Mouse (Mus musculus) layer of hippocampus, adult 18-20 months (tissue): ENCODE data around the gene Elmo2. TPM values are rescaled to one million over a fixed set of nuclear protein-coding genes. Genes with fewer than 3 reads are reported as not detected.
A peak's percentile ranks its signal among the peaks of the same experiment; 100 is the strongest.

Experiments
- DNase-seq, 2 experiments: peaks; one replicate each; pipeline ENCODE4 v3.0.0; 2022; ENCODE audit warnings: low spot score in 2 of 2
- total RNA-seq, 2 experiments: library from RNA; stranded (reverse); gene quantifications; 2 replicates each; pipeline ENCODE4 v1.2.3; 2021

Elmo2 gene
- total RNA-seq, 2 experiments from 2014 or later, result 174 to 179 TPM

DNA sequence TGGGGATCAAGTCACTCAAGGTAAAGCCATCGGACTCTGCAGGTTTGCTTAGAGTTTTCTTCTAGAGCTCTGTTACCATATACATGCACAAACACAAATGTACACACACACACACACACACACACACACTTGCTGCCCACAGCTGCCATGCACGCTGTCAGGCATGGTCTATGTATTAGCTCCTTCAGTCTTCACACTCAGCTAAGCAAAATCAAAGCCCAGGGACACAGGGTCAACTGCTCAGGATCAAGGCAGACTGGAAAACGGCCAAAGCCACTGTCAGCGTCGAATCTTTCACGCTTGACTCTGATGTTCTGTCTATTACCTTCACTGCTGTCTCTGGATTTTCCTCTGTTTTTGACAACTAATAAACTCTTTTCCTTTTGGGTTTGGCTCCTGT lies 25.4 kb downstream of the Elmo2 start:
- no peak for DNase-seq

DNA sequence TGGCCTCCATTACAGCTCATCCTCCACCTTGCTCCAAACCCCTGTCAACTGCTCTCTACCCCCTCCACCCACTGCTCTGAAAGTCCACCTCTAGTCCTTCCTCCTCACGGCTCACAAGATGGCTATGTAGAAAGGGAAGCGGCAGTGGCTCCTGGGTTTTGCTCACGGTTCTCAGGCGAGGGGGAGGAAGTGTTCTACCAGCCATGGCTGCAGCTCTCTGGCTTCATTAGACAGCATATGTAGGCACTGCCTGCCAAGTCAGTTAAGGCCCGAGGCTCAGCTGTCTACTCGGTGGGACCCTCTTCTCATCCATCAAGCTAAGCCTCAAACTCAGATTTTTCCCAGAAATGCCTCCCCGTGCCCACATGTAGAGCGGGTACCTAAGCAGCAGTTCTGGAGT lies 25.9 kb downstream of the Elmo2 start:
- DNase-seq, result no peak

DNA sequence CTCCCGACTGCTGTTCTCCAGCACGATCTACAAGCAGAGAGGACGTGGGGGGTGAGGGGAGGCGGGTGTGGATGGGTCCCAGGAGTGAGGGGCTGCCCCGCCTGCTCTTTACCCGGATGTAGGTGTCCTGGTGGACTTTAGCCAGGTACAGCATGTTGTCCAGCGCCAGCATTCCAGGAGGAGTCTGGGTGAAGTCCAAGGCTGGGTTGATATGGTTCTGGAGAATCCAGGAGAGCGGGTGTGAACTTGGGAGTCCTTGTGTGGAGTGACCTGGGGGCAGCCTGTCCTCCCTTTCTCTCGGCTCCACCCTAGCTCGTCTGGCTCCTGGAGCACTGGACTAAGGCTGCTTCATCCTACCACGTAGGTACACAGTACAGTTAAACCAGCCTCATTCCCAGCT lies 28.9 kb downstream of the Elmo2 start:
- no peak for DNase-seq

DNA sequence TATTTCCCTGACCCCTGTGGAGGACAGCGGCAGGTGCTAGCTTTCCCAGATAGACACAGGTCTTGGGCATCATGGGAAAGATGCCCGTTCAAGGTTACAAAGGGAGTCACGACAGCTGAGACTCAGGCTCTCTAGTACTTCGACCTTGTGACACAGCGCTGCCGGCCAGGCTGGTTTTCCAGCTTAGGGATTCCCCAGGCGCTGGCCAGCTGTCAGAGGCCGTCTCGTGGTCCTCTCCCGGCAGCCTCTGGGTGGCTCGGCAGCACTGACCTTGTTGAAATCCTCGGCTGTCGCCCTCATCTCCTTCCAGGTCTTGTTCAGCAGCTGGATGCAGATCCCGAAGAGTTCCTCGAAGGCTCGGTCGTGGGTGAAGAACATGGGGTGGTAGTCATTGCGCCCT lies 29.7 kb downstream of the Elmo2 start:
- DNase-seq, result no peak

DNA sequence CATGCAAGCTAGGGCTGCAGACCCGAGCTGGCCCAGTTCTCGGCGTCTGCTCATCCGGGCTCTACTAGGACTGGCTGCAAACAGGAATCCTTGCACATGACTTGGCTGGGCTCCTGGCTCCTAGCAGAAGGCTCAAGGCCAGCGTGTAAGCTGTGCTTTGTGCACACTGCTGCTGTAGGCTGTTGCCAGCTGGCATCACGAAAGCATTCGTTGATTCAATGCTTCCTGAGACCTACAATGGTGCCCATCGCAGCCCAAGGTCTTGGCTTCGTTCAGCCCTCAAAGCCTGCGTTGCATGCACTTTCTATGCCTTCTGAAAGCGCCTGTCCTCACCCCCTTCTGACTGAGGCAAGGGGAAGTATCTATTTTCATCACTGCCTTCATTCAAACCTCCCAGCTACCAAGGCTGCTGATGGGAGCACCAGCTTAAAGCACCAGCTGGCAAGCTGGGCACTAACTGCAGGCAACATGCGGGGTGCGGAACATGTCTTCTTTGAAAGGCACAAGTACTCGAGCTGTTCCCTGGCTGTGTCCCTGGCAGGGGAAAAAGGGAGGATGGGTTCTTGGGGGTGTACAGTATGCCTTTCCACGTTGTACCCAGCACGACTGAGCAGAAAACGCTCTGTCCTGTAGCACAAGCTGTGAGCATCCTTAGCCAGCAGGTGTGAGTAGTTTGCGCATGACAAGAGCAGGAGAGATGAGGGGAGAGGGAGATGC lies 37.8 kb downstream of the Elmo2 start:
- DNase-seq, result peak; percentile 93 to 97

DNA sequence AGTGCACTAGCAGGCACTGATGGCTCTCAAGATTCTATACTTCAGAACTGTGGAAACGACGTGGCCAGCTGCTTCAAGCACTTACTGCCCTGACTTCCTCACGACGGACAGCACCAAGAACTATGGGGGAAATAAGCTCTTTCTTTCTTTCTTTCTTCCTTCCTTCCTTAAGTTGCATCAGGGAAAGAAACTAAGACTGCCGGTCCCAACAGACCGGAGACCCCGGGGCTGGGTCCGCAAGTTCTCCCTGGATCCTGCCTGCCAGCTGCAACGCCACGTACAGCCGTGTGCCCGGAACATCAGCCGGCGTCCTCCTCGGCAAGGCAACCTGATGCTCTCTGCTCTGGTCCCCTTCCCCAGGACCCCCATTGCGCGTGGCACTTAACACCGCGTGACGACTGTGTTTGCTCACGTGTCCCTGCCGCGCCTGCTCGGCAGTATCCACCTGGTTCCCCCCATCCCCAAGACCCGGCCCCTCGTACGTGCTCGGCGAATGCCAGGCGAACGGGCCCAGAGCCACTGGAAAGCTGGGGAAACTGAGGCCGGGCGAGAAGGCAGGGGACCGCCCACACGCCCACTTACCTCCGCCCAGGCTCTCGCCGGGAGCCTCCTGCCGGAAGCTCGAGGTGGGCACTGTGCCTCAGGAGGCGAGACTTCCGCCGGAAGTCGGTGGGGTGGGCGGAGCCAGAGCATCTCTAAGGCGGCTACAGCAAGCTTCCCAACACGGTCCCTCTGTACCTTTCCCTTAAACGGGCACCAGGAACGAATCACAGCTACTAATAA lies 38.9 kb downstream of the Elmo2 start, which contains the start of gene Slc35c2:
Slc35c2 (minus strand) TSS at position 668 of the 783 bp plus-strand sequence.
- peak; percentile 95 to 97 for DNase-seq

DNA sequence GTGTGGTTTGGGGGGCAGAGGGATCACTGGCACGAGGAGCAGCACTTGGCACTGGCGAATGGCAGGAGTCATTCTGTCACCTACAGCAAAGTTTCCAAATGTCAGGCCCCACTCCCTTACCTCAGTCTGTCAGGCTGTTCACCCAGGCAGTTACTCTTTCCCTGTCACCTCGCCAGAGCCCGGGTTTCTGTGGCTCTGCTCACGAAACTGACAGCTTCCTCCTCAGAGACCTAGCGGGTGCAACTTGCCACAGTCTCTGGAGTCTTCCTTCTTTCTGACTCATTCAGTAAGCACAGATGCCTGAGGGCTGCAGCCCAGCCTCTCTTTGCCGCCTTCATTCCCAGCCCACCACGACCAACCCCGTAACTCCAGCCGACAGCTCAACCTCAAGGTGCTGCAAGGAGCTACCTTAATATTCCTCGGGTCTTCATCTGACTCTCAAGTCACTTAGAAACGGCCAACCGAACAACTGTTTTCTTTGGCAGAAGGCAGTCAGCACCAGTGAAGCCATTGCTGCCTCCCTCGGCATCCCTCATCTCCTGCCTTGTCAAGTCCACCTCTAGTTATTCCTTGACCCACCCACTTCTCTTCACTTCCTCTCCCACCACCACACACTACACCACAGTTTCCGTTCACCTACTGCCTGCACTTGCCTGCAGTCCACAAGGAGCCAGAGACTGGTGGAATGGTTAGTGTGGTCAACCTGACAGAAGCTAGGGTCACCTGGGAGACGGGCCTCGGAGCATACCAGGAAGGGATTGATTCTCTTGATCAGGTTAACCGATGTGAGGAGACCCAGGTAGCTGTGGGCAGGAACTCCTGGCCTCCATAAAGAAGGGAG lies 39.7 kb downstream of the Elmo2 start:
- DNase-seq, result peak in 1 of 2 experiments; percentile 63

DNA sequence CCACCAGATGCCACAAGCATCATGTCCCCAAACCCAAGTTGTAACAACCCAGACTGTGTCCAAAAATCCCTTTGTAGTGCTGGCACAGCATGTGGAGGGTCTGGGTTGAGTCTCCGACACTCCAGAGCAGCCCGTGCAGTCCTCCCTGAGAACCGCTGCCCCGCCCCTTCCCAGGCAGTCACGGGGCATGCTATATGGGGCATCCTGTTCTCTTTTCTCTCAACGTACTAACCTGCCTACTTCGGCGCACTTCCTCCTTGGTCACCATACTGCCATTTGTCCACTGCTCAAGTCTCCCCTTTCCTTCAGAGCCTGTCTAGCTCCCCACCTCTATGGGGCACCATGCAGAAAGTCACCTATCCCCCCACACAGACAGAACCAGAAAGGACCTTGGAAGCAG lies 40.7 kb downstream of the Elmo2 start:
- no peak for DNase-seq

DNA sequence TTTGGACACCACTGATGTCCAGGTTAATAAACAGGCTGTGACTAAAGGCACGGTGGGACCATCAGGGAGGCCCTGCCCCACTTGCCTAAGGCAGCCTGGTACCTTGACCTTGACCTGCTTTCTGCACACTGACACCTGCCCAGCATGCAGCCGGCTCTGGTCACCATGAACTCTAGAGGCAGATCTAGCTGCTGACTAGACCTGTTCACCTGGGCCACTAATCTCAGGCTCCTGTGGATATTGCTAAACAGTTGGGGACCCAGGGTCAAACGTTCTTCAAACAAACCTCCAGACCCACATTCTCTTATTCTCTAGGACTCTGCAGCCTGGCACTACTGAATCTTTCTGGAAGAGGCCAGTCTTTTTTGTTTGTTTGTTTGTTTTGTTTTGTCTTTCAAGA lies 41.2 kb downstream of the Elmo2 start:
- no peak for DNase-seq

DNA sequence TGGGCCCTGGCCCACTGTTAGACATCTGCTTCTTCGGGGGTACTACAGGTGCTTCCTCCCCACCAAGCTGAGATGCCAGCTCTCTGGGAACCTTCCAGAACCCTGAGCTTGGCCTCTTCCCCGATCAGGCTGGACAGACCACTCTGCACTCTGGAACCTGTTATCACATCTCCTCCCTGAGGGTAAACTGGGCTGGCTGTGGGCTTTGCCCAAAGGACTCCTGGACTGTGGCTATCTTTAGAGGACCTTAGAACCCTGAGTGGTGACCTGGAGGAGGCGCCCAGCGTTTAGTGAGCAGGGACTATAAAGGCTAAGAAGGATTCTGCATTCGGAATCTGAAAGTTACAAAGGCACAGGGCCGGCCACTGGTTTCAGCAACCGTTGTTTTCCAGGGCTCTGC lies 41.9 kb downstream of the Elmo2 start:
- no peak for DNase-seq

DNA sequence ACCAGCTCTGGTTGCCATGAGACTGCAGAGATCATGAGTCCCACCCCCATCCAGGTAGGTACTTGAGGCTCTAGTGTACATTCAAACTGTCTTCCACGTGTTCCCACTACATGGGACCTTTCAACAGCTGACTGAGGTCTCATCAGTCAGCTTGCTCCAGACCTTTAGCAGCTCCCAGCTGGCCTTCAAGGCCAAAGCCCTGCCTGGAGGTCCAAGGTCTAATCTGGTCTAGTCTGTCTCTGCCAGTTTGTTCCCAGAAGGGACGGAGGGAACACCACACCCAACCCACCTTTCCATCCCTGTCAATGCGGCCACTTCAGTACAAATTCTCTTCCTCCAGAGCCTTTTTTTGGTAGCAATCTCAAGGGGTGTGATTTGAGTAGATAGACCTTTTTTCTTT lies 42.6 kb downstream of the Elmo2 start:
- no peak for DNase-seq

DNA sequence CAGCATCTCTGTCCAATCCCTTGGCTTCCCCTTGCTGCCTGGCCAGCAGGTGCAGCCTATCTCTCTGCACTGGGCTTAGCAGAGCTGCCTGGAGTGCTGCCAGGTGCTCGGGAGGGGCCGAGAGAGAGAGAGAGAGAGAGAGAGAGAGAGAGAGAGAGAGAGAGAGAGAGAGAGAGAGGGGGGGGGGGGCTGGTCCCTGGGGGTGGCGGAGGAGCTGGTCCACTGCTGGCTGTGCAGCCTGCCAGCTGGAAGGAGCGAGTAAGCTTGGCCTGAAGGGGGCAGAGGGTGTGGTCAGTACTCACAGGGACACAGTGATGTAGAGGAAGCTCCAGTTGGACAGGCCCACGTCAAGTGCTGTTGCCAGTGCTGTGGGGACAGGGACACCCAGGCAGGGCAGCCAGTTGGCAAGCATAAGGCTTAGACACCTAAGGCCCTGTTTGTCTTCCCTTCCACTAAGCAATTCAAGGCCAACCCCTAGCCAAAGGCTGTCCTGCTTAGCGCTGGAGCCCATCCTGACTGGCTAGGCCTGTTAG lies 44.4 kb downstream of the Elmo2 start:
- no peak for DNase-seq

DNA sequence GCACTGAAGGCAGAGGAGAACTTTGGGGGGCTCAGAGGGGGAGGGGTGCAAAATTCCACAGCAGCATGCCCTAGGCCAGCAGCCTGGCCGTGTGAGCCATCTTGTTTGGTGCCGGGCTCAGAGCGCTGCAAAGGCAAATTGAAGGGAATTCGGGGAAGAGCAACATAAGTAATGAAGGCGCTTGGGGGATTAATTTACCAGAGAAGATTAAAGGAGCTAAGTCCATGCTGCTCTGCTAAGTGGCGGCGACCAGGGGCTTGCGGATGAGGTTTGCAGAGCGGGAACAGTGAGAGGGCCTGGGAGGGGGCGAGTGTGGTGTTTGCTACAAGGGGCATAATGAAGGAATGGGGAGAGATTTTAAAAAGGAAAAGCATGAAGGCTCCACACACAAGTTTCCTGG lies 46.9 kb downstream of the Elmo2 start:
- no peak for DNase-seq

DNA sequence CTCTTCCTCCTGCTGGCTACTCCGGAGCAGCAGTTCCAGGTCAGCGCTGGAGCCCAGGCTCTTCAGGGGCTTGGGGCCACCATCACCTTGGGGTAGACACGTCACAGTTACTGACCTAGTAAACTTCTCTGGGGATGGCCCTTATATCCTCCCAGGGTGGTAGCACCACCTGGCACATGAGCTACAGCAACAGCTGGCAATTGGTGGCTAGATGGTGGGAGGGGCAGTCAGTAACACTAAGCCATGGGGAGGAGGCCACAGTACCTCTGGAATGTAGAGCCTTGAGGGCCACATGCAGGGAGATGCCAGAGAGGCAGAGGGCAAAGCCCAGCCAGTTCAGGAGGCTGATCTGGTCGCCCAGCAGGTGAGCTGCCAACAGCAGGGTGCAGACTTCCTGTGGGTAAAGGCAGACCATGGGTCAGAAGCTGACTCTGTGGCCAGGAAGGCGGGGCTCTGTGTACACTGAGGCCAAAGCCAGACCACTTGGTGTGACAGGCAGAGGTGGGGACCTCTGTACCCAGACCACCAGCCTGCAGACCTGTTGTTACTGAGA lies 49.0 kb downstream of the Elmo2 start:
- no peak for DNase-seq

DNA sequence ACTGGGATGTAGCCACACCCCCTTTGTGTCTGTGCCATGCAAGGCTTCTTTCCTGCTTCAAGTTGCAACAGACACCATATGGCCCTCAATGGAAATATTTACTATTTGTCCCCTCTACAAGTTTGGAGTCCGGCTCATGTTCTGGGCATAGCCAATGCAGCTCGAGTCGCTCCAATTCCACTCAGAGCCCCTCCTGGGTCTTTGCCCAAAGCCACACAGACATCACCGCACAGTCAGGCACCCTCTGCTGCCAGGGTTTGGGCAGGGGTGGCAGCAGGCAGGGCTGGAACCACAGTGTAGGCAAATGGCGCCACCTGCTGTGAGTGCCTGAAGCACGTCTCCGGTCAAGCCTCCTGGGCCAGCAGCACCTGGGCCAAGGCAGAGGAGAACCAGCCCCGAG lies 50.5 kb downstream of the Elmo2 start:
- DNase-seq, result peak; percentile 74 to 88

DNA sequence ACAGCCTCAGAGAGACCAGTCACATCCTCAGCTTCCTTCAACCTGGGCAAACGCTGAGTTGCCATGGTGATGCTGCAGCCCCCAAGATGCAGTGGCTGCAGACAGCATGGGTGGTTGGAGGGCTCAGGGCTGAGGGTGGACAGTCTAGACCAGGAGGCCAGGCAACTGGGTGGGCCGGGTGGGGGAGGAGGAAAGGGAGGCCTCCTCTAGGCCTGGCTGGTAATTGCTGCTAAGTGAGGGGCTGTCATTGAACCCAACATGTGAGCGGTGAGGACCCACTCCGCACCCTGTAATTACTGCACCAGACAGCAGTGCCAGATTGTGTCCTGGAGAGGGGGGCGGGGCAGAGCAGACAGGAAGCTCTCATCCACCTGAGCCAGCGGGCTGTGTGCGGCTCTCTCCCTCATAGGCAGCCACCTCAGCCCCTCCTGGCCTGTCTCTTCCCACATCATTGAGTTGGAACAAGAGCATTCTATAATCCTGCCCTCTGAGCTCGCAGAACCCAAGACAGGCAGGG lies 51.1 kb downstream of the Elmo2 start:
- no peak for DNase-seq

DNA sequence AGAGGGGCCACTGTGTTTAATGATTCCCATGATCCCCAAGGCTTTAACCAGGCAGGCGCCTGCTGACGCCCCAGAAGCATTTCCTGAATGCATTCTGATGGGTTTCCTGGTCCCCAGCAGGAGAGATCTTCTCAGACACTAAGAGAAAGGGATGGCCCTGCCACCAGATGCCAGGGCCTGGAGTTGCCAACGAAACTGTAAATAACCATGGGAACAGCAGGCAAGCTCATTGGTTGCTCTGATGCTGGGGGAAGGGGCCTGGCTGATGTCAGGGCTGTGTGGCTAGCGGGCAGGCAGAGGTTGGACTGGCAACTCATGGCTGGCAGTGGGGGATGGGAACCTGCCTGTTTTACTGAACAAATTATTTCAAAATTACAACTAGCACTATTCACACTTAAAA lies 52.7 kb downstream of the Elmo2 start:
- DNase-seq, result no peak

DNA sequence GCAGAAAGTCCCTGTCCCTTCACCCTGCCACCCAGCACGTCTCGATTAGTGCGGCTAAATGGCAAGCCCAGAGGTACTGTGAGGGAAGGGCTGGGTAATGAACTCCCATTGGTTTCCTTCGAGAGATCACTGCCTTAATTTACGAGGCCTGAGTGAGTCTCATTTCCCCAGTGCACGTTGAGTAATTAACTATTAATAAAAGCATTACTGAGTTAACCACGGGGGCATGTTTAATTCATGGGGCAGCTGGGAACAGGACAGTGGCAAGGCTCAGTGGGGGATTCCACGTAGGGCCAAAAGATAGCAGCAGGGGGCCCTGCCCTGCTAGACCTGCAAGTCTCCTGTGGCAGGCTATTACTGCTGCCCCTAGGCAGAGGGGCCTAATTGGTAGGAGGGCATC lies 55.0 kb downstream of the Elmo2 start:
- DNase-seq, result no peak

DNA sequence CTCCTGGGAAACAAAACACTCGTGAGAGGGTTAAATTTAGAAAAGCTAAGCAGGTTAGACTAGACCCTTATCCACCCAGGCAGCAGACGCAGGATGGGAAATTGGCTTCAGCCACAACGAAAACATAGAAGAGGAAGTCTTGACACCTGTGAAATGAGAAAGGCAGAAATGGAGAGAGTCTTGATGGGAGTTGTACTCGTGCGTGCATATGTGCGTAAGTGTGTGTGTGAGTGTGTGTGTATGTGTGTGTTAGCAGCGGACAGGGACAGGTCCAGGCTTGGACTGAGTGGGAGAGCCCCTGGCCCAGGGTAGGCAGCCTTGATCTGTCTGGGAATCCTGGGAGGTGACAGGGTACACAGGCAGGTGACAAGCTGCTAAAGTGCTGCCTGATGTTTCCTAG lies 55.4 kb downstream of the Elmo2 start:
- no peak for DNase-seq

DNA sequence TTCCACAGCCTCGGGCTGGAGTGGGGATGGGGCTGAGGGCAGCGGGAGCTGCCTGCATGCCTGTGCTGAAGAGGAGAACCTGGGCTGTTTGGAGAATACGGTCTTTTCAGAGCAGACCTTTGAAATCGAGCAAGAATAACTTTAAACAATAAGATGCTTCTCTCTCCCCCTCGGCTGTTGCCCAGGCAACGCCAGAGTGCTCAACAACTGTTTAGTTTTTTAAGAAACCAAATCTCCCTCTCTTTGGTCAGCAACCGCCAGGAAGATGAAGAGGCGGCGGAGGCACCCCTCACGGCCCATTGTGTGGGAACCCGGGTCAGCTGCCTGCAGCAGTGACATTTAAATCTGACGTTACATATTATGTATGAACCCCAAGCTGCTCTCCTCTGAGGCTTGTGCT lies 59.5 kb downstream of the Elmo2 start:
- no peak for DNase-seq

DNA sequence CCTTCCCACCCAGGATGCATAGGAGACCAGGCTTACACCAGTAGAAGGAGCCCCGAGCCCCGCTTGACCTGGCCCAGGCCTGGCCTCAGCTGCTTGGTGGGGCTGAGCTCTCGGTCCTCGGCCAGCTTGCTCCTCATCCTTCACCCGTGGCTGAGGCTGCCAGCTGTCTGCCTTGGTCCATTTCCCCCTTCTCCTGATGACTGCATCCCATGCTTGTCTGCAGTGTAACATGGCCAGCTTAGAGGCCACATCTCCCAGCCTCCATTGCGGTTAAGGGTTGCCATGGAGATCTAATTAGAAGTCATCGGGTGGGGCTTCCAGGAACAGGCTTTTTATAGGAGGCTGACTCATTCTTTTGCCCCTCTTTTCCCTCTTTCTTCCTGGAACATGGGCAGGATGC lies 62.4 kb downstream of the Elmo2 start:
- no peak for DNase-seq
